Mouse (Mus musculus): ENCODE measurements around the gene Rrp15.

GRCm38 (mm10) chr1:186702391-186703255, 46.5 kb downstream of the Rrp15 start:
- TF ChIP-seq CTCF (IDR thresholded peaks at IDR 0.05; ENCODE audit: control insufficient read depth, insufficient read depth, insufficient replicate concordance, low read depth, low read length) (no peak), POLR2A (IDR thresholded peaks at IDR 0.05; ENCODE audit: control insufficient read depth, low read depth, low read length) (no peak)

All from testis, adult 2 months (tissue).